Mouse (Mus musculus) testis, adult 2 months (tissue): Measurements from ENCODE around the gene Zmat3. TPM values are rescaled to one million over a fixed set of nuclear protein-coding genes. Genes with fewer than 3 reads are reported as not detected.

Experiments used
- H3K27ac ChIP-seq: fragments of 200-500 bp; 2 replicates; pipeline ENCODE4 v1.5.1; 2012; ENCODE audit warnings: low read depth, low read length; ENCODE audit not compliant: control insufficient read depth, insufficient read depth
- H3K27me3 ChIP-seq: fragments of 200-500 bp; 2 replicates; pipeline ENCODE4 v1.6.1; 2012; ENCODE audit warnings: mild to moderate bottlenecking, low read length, moderate library complexity; ENCODE audit not compliant: control insufficient read depth, insufficient read depth
- H3K36me3 ChIP-seq: fragments of 200-500 bp; 2 replicates; pipeline ENCODE4 v1.6.1; 2012; ENCODE audit warnings: mild to moderate bottlenecking, low read length; ENCODE audit not compliant: control insufficient read depth, insufficient read depth
- H3K4me1 ChIP-seq: fragments of 200-500 bp; 2 replicates; pipeline ENCODE4 v1.6.1; 2012; ENCODE audit warnings: low read length; ENCODE audit not compliant: control insufficient read depth, insufficient read depth
- H3K4me3 ChIP-seq: fragments of 200-500 bp; 2 replicates; pipeline ENCODE4 v1.5.1; 2012; ENCODE audit warnings: low read depth, mild to moderate bottlenecking, low read length, moderate library complexity, mixed read lengths; ENCODE audit not compliant: control insufficient read depth
- CTCF ChIP-seq: fragments of 200-500 bp; IDR thresholded peaks from 2 replicates; pipeline ENCODE4 v1.5.1; 2012; ENCODE audit warnings: low read depth, mild to moderate bottlenecking, inconsistent platforms, low read length, moderate library complexity; ENCODE audit not compliant: control insufficient read depth, insufficient read depth, insufficient replicate concordance
- POLR2A ChIP-seq: fragments of 200-500 bp; IDR thresholded peaks from 2 replicates; pipeline ENCODE4 v1.6.1; 2012; ENCODE audit warnings: low read depth, mild to moderate bottlenecking, inconsistent platforms, low read length, moderate library complexity; ENCODE audit not compliant: control insufficient read depth
- polyA plus RNA-seq: library from polyadenylated mRNA; depleted of rRNA; stranded (reverse); fragments of >200 nt; gene quantifications from 2 replicates; pipeline ENCODE4 v1.2.3, GENCODE M21; 2012; rRNA removed

Gene Zmat3
- polyA plus RNA-seq, 1 experiment: 38.2 TPM

DNA sequence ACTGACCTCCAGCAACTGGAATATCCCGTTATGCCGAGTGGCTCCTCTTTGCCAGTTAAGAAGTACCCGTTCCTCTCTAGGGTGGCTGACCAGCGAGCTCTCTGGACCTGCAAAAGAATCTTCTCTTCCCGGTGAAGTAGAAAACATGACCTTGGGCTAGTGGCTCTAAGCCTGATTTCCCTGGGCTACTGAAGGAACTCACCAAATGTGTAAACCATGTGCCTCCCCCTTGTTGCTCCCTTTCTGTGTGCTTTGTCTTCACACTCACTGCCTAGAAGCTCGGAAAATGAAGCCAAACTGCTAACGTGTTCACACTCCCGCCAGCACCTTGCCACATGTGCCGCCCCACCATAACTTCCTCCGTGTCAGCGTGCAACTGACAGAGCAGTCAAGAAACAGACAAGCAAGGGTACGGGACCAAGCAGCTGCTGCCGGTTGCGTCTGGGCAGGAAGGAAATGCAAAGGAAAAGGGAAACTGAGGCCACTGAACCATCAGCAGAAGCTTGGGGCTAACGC is 47.9 kb downstream of the Zmat3 start:
- TF ChIP-seq POLR2A: no peak
- TF ChIP-seq CTCF: no peak
- H3K27ac ChIP-seq: no peak overlapping the region
- no peak overlapping the region for H3K4me3 ChIP-seq
- peaks cover 9% of the 10 kb centered on the region for H3K4me1 ChIP-seq
- H3K36me3 ChIP-seq: no peaks in the 10 kb centered on the region
- no peaks in the 10 kb centered on the region for H3K27me3 ChIP-seq

DNA sequence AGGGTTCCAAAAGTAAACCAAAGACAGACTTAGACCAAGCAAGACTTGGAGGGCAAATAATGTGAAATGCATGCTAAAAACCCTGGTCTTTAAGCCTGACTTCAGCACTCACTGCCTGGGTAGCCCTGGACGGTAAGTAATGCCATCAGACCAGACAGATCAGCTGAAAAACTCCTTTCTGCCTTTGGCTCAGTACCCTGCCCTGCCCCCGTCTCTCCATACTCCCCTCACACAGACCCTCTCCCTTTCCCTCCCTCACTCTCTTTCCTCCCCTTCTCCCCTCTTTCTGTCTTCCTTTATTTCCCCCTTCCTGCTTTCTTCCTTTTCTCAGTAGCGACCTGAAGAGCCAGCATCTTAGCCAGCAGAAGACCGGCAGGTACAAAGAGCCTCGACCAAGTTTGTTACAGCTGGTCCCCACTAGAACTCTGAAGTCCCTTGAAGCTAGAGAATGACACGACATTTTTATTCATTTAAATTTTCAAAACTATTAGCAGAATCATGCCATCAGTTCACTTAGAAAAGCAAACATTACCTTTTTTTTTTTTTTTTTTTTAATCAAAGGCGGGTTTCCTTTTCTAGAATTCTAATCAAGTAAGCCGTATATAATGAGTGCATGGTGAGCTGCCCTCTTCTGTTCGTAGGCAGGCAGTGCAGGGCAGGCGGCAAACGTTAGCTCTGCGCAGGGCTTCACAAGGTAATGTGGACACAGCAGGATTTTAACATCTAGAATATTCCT is 48.5 kb downstream of the Zmat3 start:
- Histone ChIP-seq H3K36me3 (no peaks in the 10 kb centered on the region), H3K4me3 (no peak overlapping the region), H3K27me3 (no peaks in the 10 kb centered on the region), H3K4me1 (peaks cover 9% of the 10 kb centered on the region), H3K27ac (no peak overlapping the region)
- TF ChIP-seq CTCF (peak; percentile 64; the same call in 1 of the 2 replicates), POLR2A (no peak)

DNA sequence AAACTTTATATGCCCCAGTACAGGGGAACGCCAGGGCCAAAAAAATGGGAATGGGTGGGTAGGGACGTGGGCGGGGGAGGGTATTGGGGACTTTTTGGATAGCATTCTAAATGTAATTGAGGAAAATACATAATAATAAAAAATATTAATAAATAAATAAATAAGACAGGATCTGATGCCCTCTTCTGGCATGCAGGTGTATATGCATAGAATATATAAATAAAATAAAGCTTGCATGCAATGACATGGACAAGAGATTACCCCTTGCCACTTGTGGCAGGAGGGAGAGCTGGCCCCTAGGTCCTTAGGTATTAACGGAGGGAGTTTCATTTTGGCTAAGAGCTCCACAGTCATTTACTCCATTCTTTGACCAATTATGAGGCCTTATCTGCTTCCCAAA is 51.1 kb downstream of the Zmat3 start:
- H3K27me3 ChIP-seq: no peaks in the 10 kb centered on the region
- H3K4me3 ChIP-seq: no peak overlapping the region
- H3K36me3 ChIP-seq: no peaks in the 10 kb centered on the region
- peaks cover 9% of the 10 kb centered on the region for H3K4me1 ChIP-seq
- TF ChIP-seq POLR2A (no peak), CTCF (no peak)
- no peak overlapping the region for H3K27ac ChIP-seq

DNA sequence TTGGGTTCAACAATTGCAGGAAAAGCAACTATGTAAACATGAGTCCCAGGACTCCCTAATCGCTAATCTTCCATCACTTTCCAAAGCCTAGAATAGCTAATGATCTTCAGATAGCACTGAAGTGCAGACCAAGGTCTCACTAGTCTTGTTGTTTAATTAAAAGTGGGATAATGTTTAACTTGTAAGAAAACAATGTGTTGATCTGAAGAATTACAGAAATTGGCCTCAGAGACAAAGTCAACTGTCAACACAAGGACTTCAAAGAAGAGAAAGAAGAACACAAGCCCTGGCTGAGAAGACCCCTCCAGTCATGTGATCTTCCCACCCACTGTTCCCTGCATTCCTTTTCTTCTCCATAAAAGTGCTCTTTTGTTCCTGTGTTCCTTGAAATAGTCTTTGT is 61.6 kb downstream of the Zmat3 start:
- H3K4me3 ChIP-seq: no peak overlapping the region
- TF ChIP-seq POLR2A: no peak
- no peak for TF ChIP-seq CTCF
- no peaks in the 10 kb centered on the region for H3K36me3 ChIP-seq
- H3K27ac ChIP-seq: no peak overlapping the region
- H3K27me3 ChIP-seq: no peaks in the 10 kb centered on the region
- no peaks in the 10 kb centered on the region for H3K4me1 ChIP-seq

DNA sequence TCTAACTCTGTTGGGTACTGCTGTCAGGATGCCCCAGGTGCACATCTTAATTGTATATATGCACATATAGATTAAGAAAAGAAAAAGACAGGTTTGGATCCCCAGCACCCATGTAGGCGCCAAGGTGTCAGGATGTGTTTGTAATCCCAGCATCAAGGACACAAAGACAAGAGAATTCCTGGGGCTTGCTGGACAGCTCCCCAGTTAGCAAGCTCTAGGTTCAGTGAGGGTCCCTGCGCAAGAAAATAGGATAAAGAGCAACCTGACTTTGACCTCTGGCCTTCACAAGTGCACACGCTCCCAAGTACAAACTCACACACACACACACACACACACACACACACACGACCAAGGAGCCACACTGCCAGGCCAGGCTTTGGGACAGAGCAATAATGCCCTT is 73.8 kb downstream of the Zmat3 start:
- TF ChIP-seq CTCF (no peak), POLR2A (no peak)
- no peaks in the 10 kb centered on the region for H3K4me1 ChIP-seq
- no peaks in the 10 kb centered on the region for H3K27me3 ChIP-seq
- H3K4me3 ChIP-seq: no peak overlapping the region
- H3K27ac ChIP-seq: no peak overlapping the region
- no peaks in the 10 kb centered on the region for H3K36me3 ChIP-seq

Other genes starting within 250 kb of the Zmat3 start
- gene Pik3ca, start 31.7 kb upstream of the Zmat3 start, polyA plus RNA-seq: 4.3 and 4.9 TPM in 2 replicates
- gene Kcnmb3, start 126.2 kb upstream of the Zmat3 start, polyA plus RNA-seq: 3.4 and 3.6 TPM in 2 replicates
- 29.0 and 30.5 TPM in 2 replicates for gene Zfp639, start 144.2 kb upstream of the Zmat3 start, polyA plus RNA-seq
- 14.6 and 20.9 TPM in 2 replicates for gene Mfn1, start 163.5 kb upstream of the Zmat3 start, polyA plus RNA-seq